Mouse (Mus musculus): ENCODE measurements around the gene Gm10392. TPM values are rescaled to one million over a fixed set of nuclear protein-coding genes. Genes with fewer than 3 reads are reported as not detected.

The Gm10392 gene
- polyA plus RNA-seq, 1 experiment from 2014 or later: 0.28 TPM

- no peaks in the 10 kb centered on the region for H3K27me3 ChIP-seq (ENCODE audit: insufficient read depth, low read length)
- no peaks in the 10 kb centered on the region for H3K36me3 ChIP-seq (replicated peaks; ENCODE audit: insufficient read depth, low read length)
- no peaks in the 10 kb centered on the region for H3K9me3 ChIP-seq (ENCODE audit: low read length)
- 0 out of 2 replicates have a peak, but pooled peaks cover 2% of the 10 kb centered on the region for H3K4me1 ChIP-seq (ENCODE audit: insufficient read depth)
- no peak for TF ChIP-seq EP300 (IDR thresholded peaks at IDR 0.05; ENCODE audit: low read depth)
- no peak; the same call in 1 of the 2 replicates for TF ChIP-seq CTCF (IDR thresholded peaks at IDR 0.05; ENCODE audit: low read depth)
- no peak overlapping the region for H3K27ac ChIP-seq (ENCODE audit: low read depth)
- no peak for ATAC-seq
- no peak for DNase-seq
- WGBS (ENCODE audit: insufficient replicate concordance): 72% methylated on average over 3 of the region's 3 CpGs
- no peak overlapping the region for H3K4me3 ChIP-seq (ENCODE audit: low read depth, low read length)
- no peak overlapping the region for H3K9ac ChIP-seq (replicated peaks)
- H3K4me2 ChIP-seq (ENCODE audit: low read depth, low read length): no peak overlapping the region
These were observed 6.9 kb upstream of the Gm10392 start for GRCm38 (mm10) chr11:77525804-77526486.

- TF ChIP-seq EP300 (IDR thresholded peaks at IDR 0.05; ENCODE audit: low read depth) (no peak), CTCF (IDR thresholded peaks at IDR 0.05; ENCODE audit: low read depth) (0 out of 2 replicates have a peak, but pooled peaks have one; percentile 4)
- Histone ChIP-seq H3K9ac (replicated peaks) (no peak overlapping the region), H3K9me3 (ENCODE audit: low read length) (no peaks in the 10 kb centered on the region), H3K4me2 (ENCODE audit: low read depth, low read length) (no peak overlapping the region), H3K27ac (ENCODE audit: low read depth) (peak overlapping the region; percentile 17; the same call in 1 of the 2 replicates), H3K36me3 (replicated peaks; ENCODE audit: insufficient read depth, low read length) (no peaks in the 10 kb centered on the region), H3K4me1 (ENCODE audit: insufficient read depth) (peaks cover 30% of the 10 kb centered on the region), H3K4me3 (ENCODE audit: low read depth, low read length) (no peak overlapping the region), H3K27me3 (ENCODE audit: insufficient read depth, low read length) (peaks cover 10% of the 10 kb centered on the region)
- 37% methylated on average over 5 of the region's 5 CpGs for WGBS (ENCODE audit: insufficient replicate concordance)
- DNase-seq: peak; percentile 59
- no peak for ATAC-seq
These were observed 1.9 kb upstream of the Gm10392 start for GRCm38 (mm10) chr11:77520601-77521529.

GRCm38 (mm10) chr11:77518051-77518798, 773 bp downstream of the Gm10392 start:
- ATAC-seq: no peak
- peaks cover 51% of the 10 kb centered on the region for H3K4me1 ChIP-seq (ENCODE audit: insufficient read depth)
- DNase-seq: peak; percentile 18
- peak overlapping the region; percentile 86 for H3K27ac ChIP-seq (ENCODE audit: low read depth)
- H3K9ac ChIP-seq (replicated peaks): peak overlapping the region; percentile 9; the same call in 1 of the 2 replicates
- TF ChIP-seq CTCF (IDR thresholded peaks at IDR 0.05; ENCODE audit: low read depth) (no peak), EP300 (IDR thresholded peaks at IDR 0.05; ENCODE audit: low read depth) (no peak)
- no peak overlapping the region for H3K4me3 ChIP-seq (ENCODE audit: low read depth, low read length)
- peak overlapping the region; percentile 9; the same call in 1 of the 2 replicates for H3K4me2 ChIP-seq (ENCODE audit: low read depth, low read length)
- peaks cover 18% of the 10 kb centered on the region for H3K27me3 ChIP-seq (ENCODE audit: insufficient read depth, low read length)
- no peaks in the 10 kb centered on the region for H3K9me3 ChIP-seq (ENCODE audit: low read length)
- H3K36me3 ChIP-seq (replicated peaks; ENCODE audit: insufficient read depth, low read length): no peaks in the 10 kb centered on the region
- 51% methylated on average over 26 of the region's 27 CpGs for WGBS (ENCODE audit: insufficient replicate concordance)

- Histone ChIP-seq H3K36me3 (replicated peaks; ENCODE audit: insufficient read depth, low read length) (no peaks in the 10 kb centered on the region), H3K4me1 (ENCODE audit: insufficient read depth) (peaks cover 58% of the 10 kb centered on the region), H3K4me2 (ENCODE audit: low read depth, low read length) (peak overlapping the region; percentile 82), H3K9ac (replicated peaks) (no peak overlapping the region), H3K4me3 (ENCODE audit: low read depth, low read length) (peak overlapping the region; percentile 60; the same call in 1 of the 2 replicates), H3K9me3 (ENCODE audit: low read length) (no peaks in the 10 kb centered on the region), H3K27ac (ENCODE audit: low read depth) (no peak overlapping the region), H3K27me3 (ENCODE audit: insufficient read depth, low read length) (peaks cover 18% of the 10 kb centered on the region)
- TF ChIP-seq EP300 (IDR thresholded peaks at IDR 0.05; ENCODE audit: low read depth): no peak
- TF ChIP-seq CTCF (IDR thresholded peaks at IDR 0.05; ENCODE audit: low read depth): no peak
- DNase-seq (no peak), ATAC-seq (no peak)
- 72% methylated on average over 5 of the region's 5 CpGs for WGBS (ENCODE audit: insufficient replicate concordance)
These were observed 2.2 kb downstream of the Gm10392 start for GRCm38 (mm10) chr11:77516553-77517425.
